Mouse (Mus musculus) thymus, adult 2 months (tissue): ENCODE measurements at regions not wholly inside any gene's neighbourhood (a gene's known extent, or its start where the extent isn't known, plus 50 kb on each side); places are given as distances from the start of the nearest gene placed in this dataset.
"Not testable (repeated sequence)": the region's sequence is repeated elsewhere in the genome, so short reads cannot be mapped to it uniquely, and the experiment has no call there.

ENCODE experiments used
- DNase-seq: peaks from one replicate; pipeline ENCODE4 v3.0.0; 2021
- H3K27ac ChIP-seq: fragments of 200-500 bp; 2 replicates; pipeline ENCODE4 v1.5.1; 2012; ENCODE audit warnings: low read length, control low read depth; ENCODE audit not compliant: control insufficient read depth, insufficient read depth
- H3K27me3 ChIP-seq: fragments of 200-500 bp; 2 replicates; pipeline ENCODE4 v1.6.1; 2012; ENCODE audit warnings: mild to moderate bottlenecking, low read length, moderate library complexity, mixed read lengths; ENCODE audit not compliant: control insufficient read depth, insufficient read depth
- H3K36me3 ChIP-seq: fragments of 200-500 bp; 2 replicates; pipeline ENCODE4 v1.6.1; 2012; ENCODE audit warnings: mild to moderate bottlenecking, low read length, moderate library complexity; ENCODE audit not compliant: control insufficient read depth, insufficient read depth
- H3K4me1 ChIP-seq: fragments of 200-500 bp; replicated peaks from 2 replicates; pipeline ENCODE4 v1.6.1; 2012; ENCODE audit warnings: low read length; ENCODE audit not compliant: control insufficient read depth, insufficient read depth
- H3K4me3 ChIP-seq: fragments of 200-500 bp; 2 replicates; pipeline ENCODE4 v1.5.1; 2012; ENCODE audit warnings: mild to moderate bottlenecking, low read length, control low read depth, moderate library complexity; ENCODE audit not compliant: control insufficient read depth, insufficient read depth
- CTCF ChIP-seq: fragments of 200-500 bp; IDR thresholded peaks from 2 replicates; pipeline ENCODE4 v1.5.1; 2012; ENCODE audit warnings: mild to moderate bottlenecking, control low read depth, low read length, moderate library complexity, borderline replicate concordance; ENCODE audit not compliant: control insufficient read depth, poor library complexity, insufficient read depth; ENCODE audit errors: extremely low read depth
- POLR2A ChIP-seq: fragments of 200-500 bp; IDR thresholded peaks from 2 replicates; pipeline ENCODE4 v1.6.1; 2012; ENCODE audit warnings: mild to moderate bottlenecking, low read length, control low read depth, moderate library complexity; ENCODE audit not compliant: control insufficient read depth, poor library complexity, insufficient read depth; ENCODE audit errors: extremely low read depth
- WGBS: fragments of 180-500 bp; shearing (Covaris S2); methylation state at CpG from one replicate; pipeline ENCODE4 v1.1.7; 2018; 5-methylcytosine and 5-hydroxymethylcytosine counted together

DNA sequence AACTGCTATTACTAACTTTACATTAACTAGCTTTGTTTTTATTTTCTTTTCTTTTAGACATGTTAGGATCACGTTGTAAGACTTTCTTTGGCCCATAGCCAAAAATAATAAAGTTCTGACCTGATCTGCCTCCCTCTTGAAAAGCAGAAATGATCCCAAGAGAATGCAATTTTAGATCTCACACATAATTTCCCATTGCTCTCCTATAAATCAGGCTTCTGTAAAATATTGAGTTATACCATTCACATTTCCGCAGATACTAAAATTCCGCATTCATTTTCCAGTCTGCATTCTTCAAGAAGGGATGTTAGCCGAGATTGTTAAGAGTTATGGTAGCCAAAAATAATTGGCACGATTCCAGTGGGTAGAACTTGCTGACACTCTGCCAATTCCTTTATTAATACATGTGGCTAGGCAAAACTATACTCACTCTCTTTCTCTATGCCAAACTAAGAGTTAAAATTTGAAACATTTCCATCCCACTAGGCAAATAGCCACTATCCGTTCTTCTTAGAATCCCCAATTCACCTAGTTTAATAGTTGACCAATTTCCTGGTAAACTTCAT lies 473.2 kb downstream of the Isl1 start:
- Histone ChIP-seq H3K4me3 (no peak overlapping the region), H3K27ac (no peak overlapping the region), H3K36me3 (no peaks in the 10 kb centered on the region), H3K4me1 (no peaks in the 10 kb centered on the region), H3K27me3 (no peaks in the 10 kb centered on the region)
- no peak for DNase-seq
- WGBS = 77% methylated on average over 6 of the region's 6 CpGs
- no peak for TF ChIP-seq CTCF
- no peak for TF ChIP-seq POLR2A

- Histone ChIP-seq H3K4me1 (no peaks in the 10 kb centered on the region), H3K4me3 (no peak overlapping the region), H3K36me3 (no peaks in the 10 kb centered on the region), H3K27ac (no peak overlapping the region), H3K27me3 (no peaks in the 10 kb centered on the region)
- TF ChIP-seq CTCF (no peak), POLR2A (no peak)
- WGBS = 87% methylated on average over 6 of the region's 6 CpGs
- DNase-seq = no peak
Observed at GRCm38 (mm10) chr13:115825191-115825590, 484.3 kb downstream of the Isl1 start.

DNA sequence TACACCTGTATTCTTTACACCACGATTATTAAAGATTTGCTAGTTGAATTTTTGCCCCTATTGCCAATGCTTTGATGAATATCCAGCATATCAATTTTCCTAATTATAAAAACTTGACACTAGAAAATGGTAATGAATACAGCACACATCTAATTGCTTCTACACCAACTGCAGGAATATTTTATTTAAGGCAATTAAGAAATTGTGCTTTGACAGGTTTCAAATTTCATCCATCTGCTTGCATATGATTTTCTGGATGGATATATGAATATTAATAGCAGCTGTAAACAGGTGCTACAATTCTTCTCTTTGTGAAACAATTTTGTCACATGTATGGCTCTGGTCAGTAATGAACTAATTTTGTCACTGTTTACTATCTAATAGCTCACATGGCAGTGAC lies 487.0 kb downstream of the Isl1 start:
- Histone ChIP-seq H3K4me1 (no peaks in the 10 kb centered on the region), H3K27me3 (no peaks in the 10 kb centered on the region), H3K4me3 (no peak overlapping the region), H3K27ac (no peak overlapping the region), H3K36me3 (no peaks in the 10 kb centered on the region)
- DNase-seq = no peak
- TF ChIP-seq POLR2A = no peak
- TF ChIP-seq CTCF = no peak
- 55% methylated on average over 1 of the region's 1 CpGs for WGBS

DNA sequence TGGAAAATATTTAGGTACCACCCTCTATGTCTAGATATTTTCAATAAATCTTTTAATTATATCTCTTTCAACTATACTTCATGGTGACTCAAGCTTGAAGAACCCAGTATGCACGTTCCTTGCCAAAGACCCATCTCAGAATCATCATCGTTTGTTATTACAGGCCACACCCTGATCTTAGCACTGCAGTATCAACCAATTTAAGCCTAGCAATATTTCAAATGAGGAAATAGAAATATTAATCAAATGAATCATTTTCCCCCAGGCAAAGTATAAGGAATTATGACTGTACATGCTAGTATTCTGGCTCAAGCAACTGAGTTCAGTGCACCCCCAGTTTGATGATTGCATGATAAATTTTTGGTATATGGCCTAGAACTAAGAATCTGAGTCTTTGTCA lies 495.3 kb downstream of the Isl1 start:
- Histone ChIP-seq H3K27me3 (no peaks in the 10 kb centered on the region), H3K4me3 (no peak overlapping the region), H3K36me3 (no peaks in the 10 kb centered on the region), H3K27ac (no peak overlapping the region), H3K4me1 (no peaks in the 10 kb centered on the region)
- 77% methylated on average over 2 of the region's 2 CpGs for WGBS
- TF ChIP-seq POLR2A = no peak
- no peak for TF ChIP-seq CTCF
- DNase-seq = no peak

DNA sequence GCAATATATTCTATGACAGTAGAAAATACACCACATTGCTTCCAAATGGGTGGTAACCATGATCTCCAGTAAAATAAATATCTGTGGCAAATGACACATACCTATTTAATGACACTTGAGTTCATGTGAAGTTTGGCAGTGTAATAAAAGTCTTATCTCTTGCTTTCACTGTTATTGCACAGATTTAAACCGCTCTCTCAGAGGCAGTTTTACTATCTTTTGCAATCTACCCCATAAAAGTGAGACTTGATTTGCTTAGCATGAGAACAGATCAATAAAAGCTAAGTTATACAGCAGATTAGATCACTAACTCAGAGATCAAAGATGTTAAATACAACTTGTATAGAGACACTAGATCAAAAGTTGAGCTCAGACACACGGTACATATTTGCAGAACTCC lies 510.2 kb downstream of the Isl1 start:
- H3K4me3 ChIP-seq = no peak overlapping the region
- no peaks in the 10 kb centered on the region for H3K4me1 ChIP-seq
- no peak for DNase-seq
- WGBS = 77% methylated on average over 2 of the region's 2 CpGs
- H3K27ac ChIP-seq = no peak overlapping the region
- H3K36me3 ChIP-seq = no peaks in the 10 kb centered on the region
- TF ChIP-seq POLR2A (no peak), CTCF (no peak)
- H3K27me3 ChIP-seq = no peaks in the 10 kb centered on the region

DNA sequence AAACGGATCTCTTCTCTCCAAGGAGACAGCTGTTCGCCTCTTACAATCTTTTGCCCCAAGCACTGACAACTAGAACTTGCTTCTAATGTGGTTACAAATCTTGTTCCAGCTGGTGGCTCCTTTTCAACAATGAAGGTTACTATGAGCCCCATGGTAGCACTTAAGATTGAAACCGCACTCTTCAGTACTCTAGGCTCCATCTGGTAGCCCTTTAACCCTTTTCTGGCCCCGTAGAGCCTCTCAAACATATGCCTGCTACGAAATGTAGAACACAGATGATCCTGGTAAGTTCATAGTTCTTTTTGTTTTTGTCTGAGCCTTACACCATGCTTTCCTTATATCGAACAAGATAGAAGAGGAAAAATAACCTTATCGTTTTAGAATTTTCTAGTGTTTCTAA lies 558.2 kb downstream of the Isl1 start:
- no peaks in the 10 kb centered on the region for H3K36me3 ChIP-seq
- 65% methylated on average over 7 of the region's 7 CpGs for whole genome bisulfite sequencing
- no peaks in the 10 kb centered on the region for H3K27me3 ChIP-seq
- no peak overlapping the region for H3K27ac ChIP-seq
- no peak for DNase-seq
- TF ChIP-seq CTCF (no peak), POLR2A (no peak)
- H3K4me3 ChIP-seq = no peak overlapping the region
- no peaks in the 10 kb centered on the region for H3K4me1 ChIP-seq

DNA sequence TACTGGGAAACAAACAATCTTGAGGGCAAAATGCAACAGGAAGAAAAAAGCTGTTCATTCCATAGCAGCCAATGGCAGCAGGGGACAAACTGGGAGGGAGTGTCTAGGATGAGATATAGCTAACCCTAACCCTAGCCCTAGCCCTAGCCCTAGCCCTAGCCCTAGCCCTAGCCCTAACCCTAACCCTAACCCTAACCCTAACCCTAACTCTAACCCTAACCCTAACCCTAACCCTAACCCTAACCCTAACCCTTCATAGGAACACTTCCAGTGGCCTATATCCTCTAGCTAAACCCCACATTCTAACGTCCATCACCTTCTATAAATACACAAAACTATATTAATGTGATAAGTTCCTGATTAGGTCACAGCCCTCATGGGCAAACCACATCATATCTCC lies 567.4 kb downstream of the Isl1 start:
- not testable (repeated sequence) for H3K4me1 ChIP-seq, H3K36me3 ChIP-seq, H3K4me3 ChIP-seq, H3K27me3 ChIP-seq, H3K27ac ChIP-seq, DNase-seq
- 79% methylated on average over 1 of the region's 1 CpGs for WGBS
